28 mouse cellular contexts compared by ENCODE assay signal in the genomic region with DNA sequence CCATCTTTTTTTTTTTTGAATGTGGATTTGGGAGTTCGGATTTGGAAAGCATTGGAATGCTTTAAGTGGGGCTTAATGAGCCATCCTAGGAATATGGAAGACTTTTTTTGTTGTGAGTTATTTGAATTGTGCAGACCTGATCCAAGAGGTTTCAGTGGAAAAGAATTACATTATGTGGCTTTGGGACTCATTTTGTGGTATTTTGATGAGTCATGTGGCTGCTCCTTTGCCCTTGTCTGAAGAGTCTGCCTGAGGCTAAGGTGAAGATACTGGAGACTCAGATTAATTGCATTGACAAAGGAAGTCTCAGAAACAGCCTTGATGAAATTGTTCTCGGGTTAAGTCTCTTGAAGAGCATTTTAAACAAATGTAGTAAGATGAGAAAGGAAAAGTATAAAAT. TPM values are rescaled to one million over a fixed set of nuclear protein-coding genes. Genes with fewer than 3 reads are reported as not detected.
DNase-seq lines count a peak whose midpoint lies in the region; ATAC-seq and TF ChIP-seq lines count a peak whose summit lies in the region.
"Had no signal": no experiment of that assay in that cellular context is flagged by ENCODE, and none has a peak within 500 bp of the region (broad histone marks: within the 10 kb centered on the region; RNA-seq: fewer than 3 reads in every experiment).

No protein-coding gene starts in this region.

- H3K79me3 ChIP-seq in C2C12 (ENCODE audit: low read depth) = no peaks in the 10 kb centered on the region

- no peak overlapping the region for H3K4me2 ChIP-seq in intestine, postnatal 0 days (replicated peaks; ENCODE audit: low read depth)
- H3K4me2 ChIP-seq: embryonic facial prominence, embryonic 12.5 days; forebrain, embryonic 13.5 days; forebrain, embryonic 15.5 days had no signal

- H3K9me3 ChIP-seq in intestine, postnatal 0 days (ENCODE audit: control insufficient read depth) = no peaks in the 10 kb centered on the region
- H3K9me3 ChIP-seq: embryonic facial prominence, embryonic 10.5 days; embryonic facial prominence, embryonic 12.5 days; forebrain, embryonic 13.5 days; forebrain, embryonic 15.5 days had no signal

- intact Hi-C loops in left cerebral cortex, postnatal 14 days (cut with DNase I) = no loop called here

- DNase-seq in 3T3-L1 (ENCODE audit: low read depth, low spot score) = peak; percentile 89
- DNase-seq in NIH3T3 (ENCODE audit: low read depth) = peak; percentile 30
- no peak for DNase-seq in left cerebral cortex, postnatal 14 days (ENCODE audit: low spot score in 2 of 2)
- no peak for DNase-seq in left cerebral cortex, adult 9 months (ENCODE audit: low spot score in 2 of 2)
- no peak for DNase-seq in heart, adult 8-10 months (ENCODE audit: low spot score)
- DNase-seq: adrenal gland, adult 8-10 months; adrenal gland, postnatal 14 days; adrenal gland, postnatal 36 days; B cell, adult 2 months; cerebellum, adult 11-12 months; cerebellum, adult 2 months; cerebellum, adult 9-10 months; cerebellum, postnatal 10 days; cerebellum, postnatal 25 days; forebrain, postnatal 0 days had no signal

- H3K79me2 ChIP-seq in C2C12 (ENCODE audit: control insufficient read depth, insufficient read depth) = no peaks in the 10 kb centered on the region

- H3K4me1 ChIP-seq in intestine, postnatal 0 days (replicated peaks; ENCODE audit: control insufficient read depth, insufficient read depth, low read length) = no peaks in the 10 kb centered on the region
- H3K4me1 ChIP-seq: embryonic facial prominence, embryonic 10.5 days; embryonic facial prominence, embryonic 12.5 days; forebrain, embryonic 13.5 days; forebrain, embryonic 15.5 days had no signal

- 70% methylated on average over 2 of the region's 2 CpGs for WGBS in intestine, postnatal 0 days

- no peaks in the 10 kb centered on the region for H3K36me3 ChIP-seq in C2C12 (ENCODE audit: control insufficient read depth, insufficient read depth)
- no peaks in the 10 kb centered on the region for H3K36me3 ChIP-seq in intestine, postnatal 0 days (ENCODE audit: control insufficient read depth, insufficient read depth)
- H3K36me3 ChIP-seq: embryonic facial prominence, embryonic 10.5 days; embryonic facial prominence, embryonic 12.5 days; forebrain, embryonic 15.5 days had no signal

- H3K4me3 ChIP-seq in C2C12 (ENCODE audit: insufficient read depth, poor library complexity, severe bottlenecking) = no peak overlapping the region
- no peak overlapping the region for H3K4me3 ChIP-seq in intestine, postnatal 0 days (ENCODE audit: low read depth, low read length)
- H3K4me3 ChIP-seq: embryonic facial prominence, embryonic 10.5 days; embryonic facial prominence, embryonic 12.5 days; forebrain, embryonic 13.5 days; forebrain, embryonic 15.5 days had no signal

- TF ChIP-seq CTCF in C2C12 (IDR thresholded peaks at IDR 0.05; ENCODE audit: control insufficient read depth, insufficient read depth, insufficient read length) = no peak
- no peak for TF ChIP-seq CTCF in intestine, postnatal 0 days (IDR thresholded peaks at IDR 0.05; ENCODE audit: low read depth)

- no peak overlapping the region for H3K27ac ChIP-seq in intestine, postnatal 0 days (ENCODE audit: low read depth, low read length)
- H3K27ac ChIP-seq: embryonic facial prominence, embryonic 10.5 days; embryonic facial prominence, embryonic 12.5 days; forebrain, embryonic 13.5 days; forebrain, embryonic 15.5 days had no signal

- no peak overlapping the region for H3K9ac ChIP-seq in intestine, postnatal 0 days (ENCODE audit: low read depth, low read length)
- H3K9ac ChIP-seq: embryonic facial prominence, embryonic 12.5 days; forebrain, embryonic 13.5 days; forebrain, embryonic 15.5 days; forebrain, postnatal 0 days had no signal

- no peak overlapping the region for H3ac ChIP-seq in C2C12 (ENCODE audit: control insufficient read depth, insufficient read length, low read depth)

- ATAC-seq in intestine, postnatal 0 days = no peak
- ATAC-seq: activated CD4-positive, CD25-positive, alpha-beta regulatory T cell, adult 4 months; forebrain, embryonic 13.5 days; forebrain, embryonic 15.5 days; forebrain, postnatal 0 days had no signal

- H3K27me3 ChIP-seq in C2C12 (ENCODE audit: control insufficient read depth, insufficient read depth, insufficient read length) = peaks cover 5% of the 10 kb centered on the region
- H3K27me3 ChIP-seq in intestine, postnatal 0 days (replicated peaks; ENCODE audit: control insufficient read depth, insufficient read depth, low read length) = 0 out of 2 replicates have a peak, but pooled peaks cover 3% of the 10 kb centered on the region
- H3K27me3 ChIP-seq: embryonic facial prominence, embryonic 12.5 days; forebrain, embryonic 13.5 days; forebrain, embryonic 15.5 days had no signal

TF ChIP-seq in C2C12, 6 proteins besides CTCF, POLR2A, EP300 and RAD21:
- TF ChIP-seq CEBPB (IDR thresholded peaks at IDR 0.05; ENCODE audit: low read depth) (no peak), MYOG (IDR thresholded peaks at IDR 0.05; ENCODE audit: control insufficient read depth, extremely low read depth, insufficient read length) (no peak), MAX (IDR thresholded peaks at IDR 0.05) (no peak), USF1 (IDR thresholded peaks at IDR 0.05; ENCODE audit: low read depth) (peak; percentile 27), MYOD1 (IDR thresholded peaks at IDR 0.05; ENCODE audit: control insufficient read depth, insufficient read length, low read depth) (no peak), FOSL1 (IDR thresholded peaks at IDR 0.05; ENCODE audit: insufficient read depth, low read length, poor library complexity, severe bottlenecking) (peak; percentile 58)

RNA-seq across cellular contexts. Expression of a gene that starts 4.3 kb away (rescaled TPM):
- polyA plus RNA-seq in C2C12 (2012; fragmentation: generic; extraction: Trizol) = not detected
- not detected for total RNA-seq in left cerebral cortex, postnatal 14 days (2021)
- total RNA-seq in heart, adult 8-10 months (2022) = not detected
- polyA plus RNA-seq in intestine, postnatal 0 days (2015; fragmentation: Nextera tagmentation; extraction: Ambion mirVana) = not detected in 2 replicates
- total RNA-seq: adrenal gland, adult 18-20 months; adrenal gland, adult 8-10 months; adrenal gland, postnatal 14 days; adrenal gland, postnatal 36 days; ES-E14; forebrain, postnatal 0 days; MEL had no signal
- polyA plus RNA-seq: activated CD4-positive, CD25-positive, alpha-beta regulatory T cell, adult 4 months; cerebellum, adult 2 months; cortical plate, adult 2 months; embryonic facial prominence, embryonic 10.5 days; embryonic facial prominence, embryonic 12.5 days; embryonic facial prominence, embryonic 14.5 days; forebrain, embryonic 11.5 days; forebrain, embryonic 13.5 days; forebrain, embryonic 15.5 days; forebrain, postnatal 0 days had no signal

RNA-seq across cellular contexts. Expression of a gene that starts 12.1 kb away (rescaled TPM):
- not detected for polyA plus RNA-seq in C2C12 (2012; fragmentation: generic; extraction: Trizol)
- total RNA-seq in left cerebral cortex, postnatal 14 days (2021) = not detected
- total RNA-seq in heart, adult 8-10 months (2022) = not detected
- polyA plus RNA-seq in intestine, postnatal 0 days (2015; fragmentation: Nextera tagmentation; extraction: Ambion mirVana) = not detected in 2 replicates
- total RNA-seq: adrenal gland, adult 18-20 months; adrenal gland, adult 8-10 months; adrenal gland, postnatal 14 days; adrenal gland, postnatal 36 days; ES-E14; forebrain, postnatal 0 days; MEL had no signal
- polyA plus RNA-seq: activated CD4-positive, CD25-positive, alpha-beta regulatory T cell, adult 4 months; cerebellum, adult 2 months; cortical plate, adult 2 months; embryonic facial prominence, embryonic 10.5 days; embryonic facial prominence, embryonic 12.5 days; embryonic facial prominence, embryonic 14.5 days; forebrain, embryonic 11.5 days; forebrain, embryonic 13.5 days; forebrain, embryonic 15.5 days; forebrain, postnatal 0 days had no signal

RNA-seq across cellular contexts. Expression of a gene that starts 16.6 kb away (rescaled TPM):
- polyA plus RNA-seq in C2C12 (2012; fragmentation: generic; extraction: Trizol) = not detected
- not detected for total RNA-seq in left cerebral cortex, postnatal 14 days (2021)
- total RNA-seq in heart, adult 8-10 months (2022) = not detected
- not detected in 2 replicates for polyA plus RNA-seq in intestine, postnatal 0 days (2015; fragmentation: Nextera tagmentation; extraction: Ambion mirVana)
- total RNA-seq: adrenal gland, adult 18-20 months; adrenal gland, adult 8-10 months; adrenal gland, postnatal 14 days; adrenal gland, postnatal 36 days; ES-E14; forebrain, postnatal 0 days; MEL had no signal
- polyA plus RNA-seq: activated CD4-positive, CD25-positive, alpha-beta regulatory T cell, adult 4 months; cerebellum, adult 2 months; cortical plate, adult 2 months; embryonic facial prominence, embryonic 10.5 days; embryonic facial prominence, embryonic 12.5 days; embryonic facial prominence, embryonic 14.5 days; forebrain, embryonic 11.5 days; forebrain, embryonic 13.5 days; forebrain, embryonic 15.5 days; forebrain, postnatal 0 days had no signal

RNA-seq across cellular contexts. Expression of a gene that starts 24.9 kb away (rescaled TPM):
- not detected for polyA plus RNA-seq in C2C12 (2012; fragmentation: generic; extraction: Trizol)
- total RNA-seq in left cerebral cortex, postnatal 14 days (2021) = not detected
- not detected for total RNA-seq in heart, adult 8-10 months (2022)
- polyA plus RNA-seq in intestine, postnatal 0 days (2015; fragmentation: Nextera tagmentation; extraction: Ambion mirVana) = not detected in 2 replicates
- total RNA-seq: adrenal gland, adult 18-20 months; adrenal gland, adult 8-10 months; adrenal gland, postnatal 14 days; adrenal gland, postnatal 36 days; ES-E14; forebrain, postnatal 0 days; MEL had no signal
- polyA plus RNA-seq: activated CD4-positive, CD25-positive, alpha-beta regulatory T cell, adult 4 months; cerebellum, adult 2 months; cortical plate, adult 2 months; embryonic facial prominence, embryonic 10.5 days; embryonic facial prominence, embryonic 12.5 days; embryonic facial prominence, embryonic 14.5 days; forebrain, embryonic 11.5 days; forebrain, embryonic 13.5 days; forebrain, embryonic 15.5 days; forebrain, postnatal 0 days had no signal

RNA-seq across cellular contexts. Expression of a gene that starts 30.3 kb away (rescaled TPM):
- not detected for polyA plus RNA-seq in C2C12 (2012; fragmentation: generic; extraction: Trizol)
- total RNA-seq in left cerebral cortex, postnatal 14 days (2021) = not detected
- not detected for total RNA-seq in heart, adult 8-10 months (2022)
- polyA plus RNA-seq in intestine, postnatal 0 days (2015; fragmentation: Nextera tagmentation; extraction: Ambion mirVana) = not detected in 2 replicates
- total RNA-seq: adrenal gland, adult 18-20 months; adrenal gland, adult 8-10 months; adrenal gland, postnatal 14 days; adrenal gland, postnatal 36 days; ES-E14; forebrain, postnatal 0 days; MEL had no signal
- polyA plus RNA-seq: activated CD4-positive, CD25-positive, alpha-beta regulatory T cell, adult 4 months; cerebellum, adult 2 months; cortical plate, adult 2 months; embryonic facial prominence, embryonic 10.5 days; embryonic facial prominence, embryonic 12.5 days; embryonic facial prominence, embryonic 14.5 days; forebrain, embryonic 11.5 days; forebrain, embryonic 13.5 days; forebrain, embryonic 15.5 days; forebrain, postnatal 0 days had no signal

Comparison
In these comparisons a context has a peak if more than half of its experiments do, and no peak if none do; other contexts are left out.
1. DNase-seq: peak in 3T3-L1 (single experiment) and NIH3T3 (single experiment); none in left cerebral cortex, postnatal 14 days (0 of 2), left cerebral cortex, adult 9 months (0 of 2) and heart, adult 8-10 months (single experiment).